Mouse (Mus musculus) kidney, embryonic 14.5 days (tissue): ENCODE results near the gene Myom1. TPM values are rescaled to one million over a fixed set of nuclear protein-coding genes. Genes with fewer than 3 reads are reported as not detected.

Source experiments
- ATAC-seq: fragments of 200-750 bp; cut with Nextera tagmentation; 2 replicates; pipeline ENCODE4 v1.8.0; 2017; ENCODE audit warnings: moderate number of reproducible peaks, mild to moderate bottlenecking, moderate TSS enrichment, moderate library complexity; ENCODE audit not compliant: low FRiP score, low TSS enrichment
- H3K27ac ChIP-seq: fragments of 300-500 bp; sonication (generic); 2 replicates; pipeline ENCODE4 v1.5.1; 2014; ENCODE audit warnings: low read depth, mild to moderate bottlenecking, low read length, moderate library complexity, mixed read lengths
- H3K27me3 ChIP-seq: fragments of 300-500 bp; sonication (generic); 2 replicates; pipeline ENCODE4 v1.6.1; 2014; ENCODE audit warnings: mild to moderate bottlenecking, low read length; ENCODE audit not compliant: control insufficient read depth, insufficient read depth
- H3K36me3 ChIP-seq: fragments of 300-500 bp; sonication (generic); 2 replicates; pipeline ENCODE4 v1.6.1; 2014; ENCODE audit warnings: low read length, mixed read lengths; ENCODE audit not compliant: control insufficient read depth, insufficient read depth
- H3K4me1 ChIP-seq: fragments of 300-500 bp; sonication (generic); 2 replicates; pipeline ENCODE4 v1.6.1; 2014; ENCODE audit warnings: low read length, mixed read lengths; ENCODE audit not compliant: control insufficient read depth, insufficient read depth
- H3K4me2 ChIP-seq: fragments of 300-500 bp; sonication (generic); replicated peaks from 2 replicates; pipeline ENCODE4 v1.6.1; 2014; ENCODE audit warnings: low read depth, mild to moderate bottlenecking, low read length
- H3K4me3 ChIP-seq: fragments of 300-500 bp; sonication (generic); 2 replicates; pipeline ENCODE4 v1.5.1; 2014; ENCODE audit warnings: mild to moderate bottlenecking, low read length
- H3K9ac ChIP-seq: fragments of 300-500 bp; sonication (generic); 2 replicates; pipeline ENCODE4 v1.6.1; 2014; ENCODE audit warnings: low read depth, mild to moderate bottlenecking, low read length, moderate library complexity
- H3K9me3 ChIP-seq: fragments of 300-500 bp; sonication (generic); 2 replicates; pipeline ENCODE4 v1.6.1; 2016; ENCODE audit warnings: low read length; ENCODE audit not compliant: control insufficient read depth
- WGBS: fragments of 180-500 bp; shearing (Covaris S2); extraction: QIAGEN DNeasy Blood & Tissue Kit; methylation state at CpG from one replicate; pipeline ENCODE4 v1.1.7; 2014; 5-methylcytosine and 5-hydroxymethylcytosine counted together
- polyA plus RNA-seq: library from polyadenylated mRNA; unstranded; fragments of >200 nt; fragmentation: Nextera tagmentation; extraction: Ambion mirVana; gene quantifications from 2 replicates; pipeline ENCODE4 v1.2.1, GENCODE M21; 2014

The Myom1 gene
- polyA plus RNA-seq, 1 experiment from 2014 or later = 3.6 TPM

DNA sequence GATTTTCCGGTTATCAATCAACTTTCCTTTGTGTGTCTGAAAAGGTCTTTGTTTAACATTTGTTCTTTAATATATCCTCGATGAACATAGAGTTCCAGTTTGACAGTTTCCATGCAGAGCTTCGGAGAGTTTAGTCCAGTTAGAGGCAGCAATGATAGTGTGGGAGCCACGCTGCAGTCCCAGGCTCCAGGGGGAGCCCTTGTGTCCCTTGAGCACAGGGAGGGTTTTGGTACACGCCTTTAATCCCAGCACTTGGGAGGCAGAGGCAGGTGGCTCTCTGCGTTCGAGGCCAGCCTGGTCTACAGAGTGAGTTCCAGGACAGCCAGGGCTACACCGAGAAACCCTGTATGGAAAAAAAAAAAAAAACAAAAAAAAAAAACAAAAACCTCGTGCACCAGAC is 66.7 kb downstream of the Myom1 start:
- Histone ChIP-seq H3K36me3 (no peaks in the 10 kb centered on the region), H3K27ac (no peak overlapping the region), H3K9me3 (no peaks in the 10 kb centered on the region), H3K9ac (no peak overlapping the region), H3K27me3 (no peaks in the 10 kb centered on the region), H3K4me2 (no peak overlapping the region), H3K4me1 (no peaks in the 10 kb centered on the region), H3K4me3 (no peak overlapping the region)
- 82% methylated on average over 9 of the region's 9 CpGs for WGBS
- ATAC-seq = no peak

DNA sequence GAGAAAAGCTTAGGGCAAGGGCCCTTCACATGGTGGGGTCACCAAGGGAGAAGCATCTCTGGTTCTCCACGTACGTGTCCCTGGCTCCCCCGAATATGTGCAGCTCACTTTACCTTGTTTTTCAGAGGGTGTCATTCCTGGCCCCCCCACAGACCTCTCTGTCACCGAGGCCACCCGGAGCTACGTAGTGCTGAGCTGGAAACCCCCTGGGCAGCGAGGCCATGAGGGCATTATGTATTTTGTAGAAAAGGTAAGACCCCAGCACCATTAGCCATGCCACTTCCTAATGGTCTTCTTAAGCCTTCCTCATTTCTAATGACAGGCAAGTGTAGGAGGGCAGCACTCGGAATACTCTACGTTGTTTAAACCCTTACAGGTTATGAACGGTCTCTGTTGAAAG is 69.5 kb downstream of the Myom1 start:
- WGBS = 88% methylated on average over 10 of the region's 10 CpGs
- Histone ChIP-seq H3K4me2 (no peak overlapping the region), H3K36me3 (no peaks in the 10 kb centered on the region), H3K4me3 (no peak overlapping the region), H3K27ac (no peak overlapping the region), H3K27me3 (no peaks in the 10 kb centered on the region), H3K4me1 (no peaks in the 10 kb centered on the region), H3K9ac (no peak overlapping the region), H3K9me3 (no peaks in the 10 kb centered on the region)
- no peak for ATAC-seq

DNA sequence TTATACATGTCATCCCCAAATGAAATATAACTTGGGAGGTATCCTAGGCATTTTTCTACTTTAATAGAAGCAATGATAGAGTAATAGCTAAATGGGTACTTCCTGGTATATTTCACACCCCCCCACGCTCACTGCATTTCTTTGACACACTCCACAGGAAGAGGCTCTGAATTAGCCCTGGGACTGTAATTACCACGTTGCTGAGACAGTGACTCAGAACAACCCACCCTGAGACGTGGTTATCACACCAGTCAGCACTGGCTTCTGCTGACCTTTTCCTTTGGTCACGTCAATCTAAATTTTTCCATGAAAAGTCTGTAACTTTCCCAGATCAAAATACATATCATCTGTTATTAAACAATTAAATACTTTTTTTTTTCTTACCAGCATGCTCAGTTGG is 72.0 kb downstream of the Myom1 start:
- Histone ChIP-seq H3K27ac (no peak overlapping the region), H3K36me3 (no peaks in the 10 kb centered on the region), H3K27me3 (no peaks in the 10 kb centered on the region), H3K9me3 (no peaks in the 10 kb centered on the region), H3K4me3 (no peak overlapping the region), H3K9ac (no peak overlapping the region), H3K4me2 (no peak overlapping the region), H3K4me1 (no peaks in the 10 kb centered on the region)
- WGBS = 52% methylated on average over 4 of the region's 4 CpGs
- ATAC-seq = no peak

DNA sequence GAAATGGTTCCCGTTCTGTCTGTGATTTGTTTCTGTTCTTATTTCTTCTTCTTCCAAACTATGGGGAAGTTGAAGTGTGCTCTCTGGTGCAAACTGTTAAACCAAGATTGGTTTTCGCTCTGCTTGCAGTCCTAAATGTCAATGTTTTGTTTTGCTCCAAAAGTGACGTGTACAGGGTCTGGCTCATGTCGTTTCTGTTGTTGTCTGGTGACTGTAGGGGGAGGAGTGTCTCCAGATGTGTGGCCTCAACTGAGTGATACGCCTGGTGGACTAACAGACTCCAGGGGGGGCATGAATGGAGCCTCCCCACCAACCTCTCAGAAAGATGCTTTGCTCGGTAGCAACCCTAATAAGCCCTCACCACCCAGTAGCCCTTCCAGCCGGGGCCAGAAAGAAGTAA is 79.6 kb downstream of the Myom1 start:
- Histone ChIP-seq H3K27ac (no peak overlapping the region), H3K27me3 (no peaks in the 10 kb centered on the region), H3K36me3 (no peaks in the 10 kb centered on the region), H3K9me3 (no peaks in the 10 kb centered on the region), H3K4me2 (no peak overlapping the region), H3K9ac (no peak overlapping the region), H3K4me1 (0 out of 2 replicates have a peak, but pooled peaks cover 4% of the 10 kb centered on the region), H3K4me3 (no peak overlapping the region)
- 42% methylated on average over 7 of the region's 7 CpGs for WGBS
- no peak for ATAC-seq

DNA sequence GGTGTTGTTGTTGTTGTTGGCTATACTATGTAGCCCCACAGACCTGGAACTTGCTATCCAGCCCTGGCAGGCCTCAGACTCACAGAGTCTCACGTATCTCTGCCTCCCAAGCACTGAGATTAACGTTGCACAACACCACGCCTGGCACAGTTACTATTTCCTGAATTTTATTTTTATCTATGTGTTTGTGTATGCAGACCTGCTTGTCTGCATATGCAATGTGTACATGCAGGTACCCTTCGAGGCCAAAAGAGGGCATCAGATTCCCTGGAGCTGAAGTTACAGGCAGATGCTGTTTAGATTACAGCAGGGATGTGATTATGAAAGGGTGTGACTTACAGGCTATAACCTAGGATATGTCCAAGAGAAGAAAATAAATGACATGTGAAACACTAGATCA is 84.5 kb downstream of the Myom1 start:
- Histone ChIP-seq H3K4me3 (no peak overlapping the region), H3K9ac (no peak overlapping the region)

DNA sequence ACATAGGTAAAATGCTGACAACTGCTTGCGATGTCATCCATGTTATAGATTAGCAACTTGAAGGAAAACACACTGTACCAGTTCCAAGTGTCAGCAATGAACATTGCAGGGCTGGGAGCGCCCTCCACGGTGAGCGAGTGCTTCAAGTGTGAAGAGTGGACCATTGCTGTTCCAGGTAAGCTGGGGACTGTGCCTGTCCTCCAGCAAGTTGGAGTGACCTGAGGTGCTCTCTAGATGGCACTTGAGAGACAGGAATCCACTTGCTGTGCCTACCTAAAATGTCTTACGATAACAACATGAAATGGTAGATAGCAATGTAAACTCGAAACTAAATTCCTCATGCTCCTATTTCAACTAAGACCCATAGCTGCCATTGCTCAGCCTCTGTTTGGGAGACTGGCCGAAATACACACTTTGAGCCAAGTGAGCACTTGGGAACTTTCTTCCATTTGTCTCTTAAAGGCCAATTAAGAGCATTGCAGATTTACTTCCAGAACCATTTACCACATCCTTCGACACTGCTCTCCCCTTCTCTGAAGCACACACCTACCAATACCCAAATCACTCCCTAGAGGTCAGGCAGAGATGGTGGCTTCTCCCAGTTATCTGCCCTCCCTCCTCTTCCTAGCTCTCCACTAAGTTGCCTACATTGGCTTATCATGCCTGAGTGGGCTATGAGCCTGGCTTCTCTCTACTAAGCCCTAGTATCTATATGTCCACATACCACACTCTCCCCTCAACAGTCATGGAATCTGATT is 85.1 kb downstream of the Myom1 start:
- 78% methylated on average over 8 of the region's 8 CpGs for WGBS
- ATAC-seq = peak; percentile 60; the same call in 1 of the 2 replicates
- no peak overlapping the region for H3K27ac ChIP-seq

More for the DNA sequence above, 84.5 kb downstream of the Myom1 start:
- no peak overlapping the region for H3K4me2 ChIP-seq
- no peak overlapping the region for H3K27ac ChIP-seq
- H3K4me1 ChIP-seq = 0 out of 2 replicates have a peak, but pooled peaks cover 5% of the 10 kb centered on the region
- H3K36me3 ChIP-seq = no peaks in the 10 kb centered on the region
- H3K9me3 ChIP-seq = no peaks in the 10 kb centered on the region
- ATAC-seq = no peak
- H3K27me3 ChIP-seq = no peaks in the 10 kb centered on the region
- WGBS = 89% methylated on average over 4 of the region's 4 CpGs

DNA sequence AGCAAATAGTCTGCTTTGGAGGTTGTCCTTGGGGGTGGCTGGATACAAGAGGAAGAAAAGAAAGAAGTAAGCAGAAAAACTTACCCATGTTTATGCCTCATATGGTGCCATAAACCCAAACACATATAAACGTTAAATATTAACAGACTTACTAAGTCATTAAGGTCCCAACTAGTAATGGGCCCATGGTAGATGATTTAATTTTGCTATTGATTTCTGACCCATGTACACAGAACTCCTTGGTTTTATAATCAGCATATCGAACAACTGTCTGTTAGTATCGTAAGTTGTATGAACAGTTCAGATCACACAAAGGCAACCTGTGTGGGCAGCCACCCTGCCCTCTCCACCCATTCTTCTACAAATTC is 85.7 kb downstream of the Myom1 start:
- Histone ChIP-seq H3K9me3 (no peaks in the 10 kb centered on the region), H3K27me3 (no peaks in the 10 kb centered on the region), H3K4me1 (0 out of 2 replicates have a peak, but pooled peaks cover 5% of the 10 kb centered on the region), H3K4me3 (no peak overlapping the region), H3K4me2 (no peak overlapping the region), H3K36me3 (no peaks in the 10 kb centered on the region), H3K27ac (no peak overlapping the region), H3K9ac (no peak overlapping the region)
- ATAC-seq = no peak
- 92% methylated on average over 3 of the region's 3 CpGs for WGBS

More for the DNA sequence above, 85.1 kb downstream of the Myom1 start:
- Histone ChIP-seq H3K4me1 (0 out of 2 replicates have a peak, but pooled peaks cover 5% of the 10 kb centered on the region), H3K27me3 (no peaks in the 10 kb centered on the region), H3K9me3 (no peaks in the 10 kb centered on the region), H3K4me3 (no peak overlapping the region), H3K4me2 (no peak overlapping the region), H3K36me3 (no peaks in the 10 kb centered on the region), H3K9ac (no peak overlapping the region)

DNA sequence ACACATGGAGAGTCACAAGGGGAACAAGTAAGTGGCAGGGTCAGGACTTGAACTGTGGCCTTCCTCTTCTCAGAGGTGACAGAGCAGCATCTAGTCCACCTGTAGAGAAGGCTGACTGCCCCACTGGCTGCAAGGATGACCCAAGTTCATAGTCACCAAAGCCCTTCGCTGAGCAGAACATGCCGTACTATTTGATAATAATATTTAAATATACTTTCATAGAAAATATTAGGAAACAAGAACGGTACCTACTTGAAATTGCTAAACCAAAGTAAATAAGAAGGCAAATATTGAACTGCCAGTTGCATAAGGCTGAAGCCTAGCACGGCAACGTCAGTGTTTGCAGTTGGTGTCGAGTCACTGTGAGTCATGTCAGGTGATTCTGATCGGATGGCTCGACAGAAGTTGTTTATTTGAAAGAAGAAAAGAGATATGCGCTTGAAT is 86.6 kb downstream of the Myom1 start:
- H3K9ac ChIP-seq = no peak overlapping the region
- no peak overlapping the region for H3K27ac ChIP-seq
- 79% methylated on average over 9 of the region's 9 CpGs for WGBS
- H3K9me3 ChIP-seq = no peaks in the 10 kb centered on the region
- H3K27me3 ChIP-seq = no peaks in the 10 kb centered on the region
- H3K4me2 ChIP-seq = no peak overlapping the region
- ATAC-seq = no peak
- no peaks in the 10 kb centered on the region for H3K36me3 ChIP-seq
- 0 out of 2 replicates have a peak, but pooled peaks cover 9% of the 10 kb centered on the region for H3K4me1 ChIP-seq
- no peak overlapping the region for H3K4me3 ChIP-seq

DNA sequence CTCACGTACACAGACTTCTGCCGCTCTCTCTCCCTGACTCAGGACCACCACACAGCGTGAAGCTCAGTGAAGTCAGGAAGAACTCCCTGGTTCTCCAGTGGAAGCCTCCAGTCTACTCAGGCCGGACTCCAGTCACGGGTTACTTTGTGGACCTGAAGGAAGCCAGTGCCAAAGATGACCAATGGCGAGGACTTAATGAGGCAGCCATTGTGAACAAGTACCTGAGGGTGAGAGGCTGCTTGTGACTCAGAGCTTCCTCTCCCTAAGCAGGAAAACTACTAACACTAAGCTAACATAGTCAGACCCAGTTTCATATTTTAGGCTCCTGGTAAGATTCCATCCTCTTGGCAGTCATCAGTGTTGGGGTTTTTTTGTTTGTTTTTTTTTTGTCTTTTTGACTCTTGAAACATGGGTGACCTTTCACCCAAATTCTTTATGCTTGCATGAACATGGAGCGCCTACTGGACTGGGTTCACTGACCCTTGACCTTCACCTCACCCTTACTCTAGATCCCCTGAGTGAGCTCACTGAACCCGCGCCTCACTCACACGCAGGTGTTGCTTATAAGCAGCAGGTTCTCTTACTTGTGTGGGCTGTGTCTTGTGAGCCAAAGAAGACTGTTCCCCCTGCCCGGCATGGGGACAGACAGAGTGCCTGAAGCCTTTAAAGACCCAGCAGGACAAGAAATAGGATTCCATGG is 87.5 kb downstream of the Myom1 start:
- no peaks in the 10 kb centered on the region for H3K27me3 ChIP-seq
- H3K27ac ChIP-seq = no peak overlapping the region
- no peaks in the 10 kb centered on the region for H3K9me3 ChIP-seq
- H3K9ac ChIP-seq = no peak overlapping the region
- H3K36me3 ChIP-seq = no peaks in the 10 kb centered on the region
- no peak overlapping the region for H3K4me2 ChIP-seq
- peaks cover 10% of the 10 kb centered on the region; the same call in 1 of the 2 replicates for H3K4me1 ChIP-seq
- ATAC-seq = no peak
- no peak overlapping the region for H3K4me3 ChIP-seq
- 63% methylated on average over 11 of the region's 11 CpGs for WGBS
